Mouse (Mus musculus): ENCODE data around the gene Mroh3. TPM values are rescaled to one million over a fixed set of nuclear protein-coding genes. Genes with fewer than 3 reads are reported as not detected.

Mroh3 gene
- total and polyA plus RNA-seq, 2 experiments from 2014 or later, result not detected

- Histone ChIP-seq H3K4me2 (ENCODE audit: low read depth) (no peak overlapping the region), H3K9me3 (ENCODE audit: low read length) (no peaks in the 10 kb centered on the region), H3K27me3 (ENCODE audit: insufficient read depth, low read length) (0 out of 2 replicates have a peak, but pooled peaks cover 4% of the 10 kb centered on the region), H3K4me3 (ENCODE audit: low read depth, low read length) (no peak overlapping the region), H3K4me1 (ENCODE audit: insufficient read depth) (no peaks in the 10 kb centered on the region), H3K27ac (ENCODE audit: low read depth, low read length) (no peak overlapping the region), H3K9ac (no peak overlapping the region), H3K36me3 (ENCODE audit: insufficient read depth) (no peaks in the 10 kb centered on the region)
- DNase-seq (no peak), ATAC-seq (no peak)
- 86% methylated on average over 10 of the region's 10 CpGs for WGBS
- no peak for TF ChIP-seq CTCF (IDR thresholded peaks at IDR 0.05; ENCODE audit: low read depth)
Measured at GRCm38 (mm10) chr1:136254503-136255065, 42.0 kb upstream of the Mroh3 start.

- Histone ChIP-seq H3K27ac (ENCODE audit: low read depth, low read length) (no peak overlapping the region), H3K27me3 (ENCODE audit: insufficient read depth, low read length) (no peaks in the 10 kb centered on the region), H3K9ac (no peak overlapping the region), H3K36me3 (ENCODE audit: insufficient read depth) (no peaks in the 10 kb centered on the region), H3K4me1 (ENCODE audit: insufficient read depth) (no peaks in the 10 kb centered on the region), H3K4me3 (ENCODE audit: low read depth, low read length) (no peak overlapping the region), H3K4me2 (ENCODE audit: low read depth) (no peak overlapping the region), H3K9me3 (ENCODE audit: low read length) (no peaks in the 10 kb centered on the region)
- ATAC-seq (no peak), DNase-seq (no peak)
- TF ChIP-seq CTCF (IDR thresholded peaks at IDR 0.05; ENCODE audit: low read depth), result no peak
- WGBS, result 45% methylated on average over 2 of the region's 2 CpGs
Measured at GRCm38 (mm10) chr1:136253472-136253871, 40.8 kb upstream of the Mroh3 start.

DNA sequence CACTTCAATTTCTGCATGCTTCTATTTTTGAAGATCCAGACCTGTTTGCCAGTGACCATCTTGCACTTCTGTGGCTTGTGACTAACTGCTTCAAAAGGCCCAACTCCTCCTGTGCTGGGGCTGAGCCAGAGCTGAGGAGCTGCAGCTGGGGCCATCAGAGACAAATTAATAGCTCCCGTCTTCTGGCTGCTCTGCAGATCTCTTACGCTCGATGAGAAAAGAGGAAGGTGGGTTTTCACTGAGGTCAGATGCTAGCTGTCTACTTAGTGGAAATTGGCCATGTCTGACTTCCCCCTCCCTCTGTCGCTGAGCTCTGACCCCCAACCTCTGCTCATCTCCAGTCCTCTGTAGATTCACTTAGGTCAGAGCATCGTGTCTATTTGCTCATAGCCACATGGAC is 37.0 kb upstream of the Mroh3 start:
- Histone ChIP-seq H3K4me2 (ENCODE audit: low read depth) (no peak overlapping the region), H3K4me3 (ENCODE audit: low read depth, low read length) (no peak overlapping the region), H3K27me3 (ENCODE audit: insufficient read depth, low read length) (no peaks in the 10 kb centered on the region), H3K9me3 (ENCODE audit: low read length) (no peaks in the 10 kb centered on the region), H3K9ac (no peak overlapping the region), H3K27ac (ENCODE audit: low read depth, low read length) (no peak overlapping the region), H3K4me1 (ENCODE audit: insufficient read depth) (no peaks in the 10 kb centered on the region), H3K36me3 (ENCODE audit: insufficient read depth) (no peaks in the 10 kb centered on the region)
- TF ChIP-seq CTCF (IDR thresholded peaks at IDR 0.05; ENCODE audit: low read depth), result no peak
- 66% methylated on average over 5 of the region's 5 CpGs for WGBS
- no peak for DNase-seq
- ATAC-seq, result no peak

GRCm38 (mm10) chr1:136247393-136247792 is 34.8 kb upstream of the Mroh3 start:
- no peak for ATAC-seq
- Histone ChIP-seq H3K36me3 (ENCODE audit: insufficient read depth) (no peaks in the 10 kb centered on the region), H3K4me3 (ENCODE audit: low read depth, low read length) (no peak overlapping the region), H3K4me2 (ENCODE audit: low read depth) (no peak overlapping the region), H3K27ac (ENCODE audit: low read depth, low read length) (no peak overlapping the region), H3K9ac (no peak overlapping the region), H3K4me1 (ENCODE audit: insufficient read depth) (no peaks in the 10 kb centered on the region), H3K9me3 (ENCODE audit: low read length) (no peaks in the 10 kb centered on the region), H3K27me3 (ENCODE audit: insufficient read depth, low read length) (no peaks in the 10 kb centered on the region)
- DNase-seq, result no peak
- 91% methylated on average over 5 of the region's 5 CpGs for WGBS
- TF ChIP-seq CTCF (IDR thresholded peaks at IDR 0.05; ENCODE audit: low read depth), result no peak

GRCm38 (mm10) chr1:136244469-136244868 is 31.8 kb upstream of the Mroh3 start:
- Histone ChIP-seq H3K27me3 (ENCODE audit: insufficient read depth, low read length) (no peaks in the 10 kb centered on the region), H3K36me3 (ENCODE audit: insufficient read depth) (no peaks in the 10 kb centered on the region), H3K27ac (ENCODE audit: low read depth, low read length) (no peak overlapping the region), H3K4me1 (ENCODE audit: insufficient read depth) (no peaks in the 10 kb centered on the region), H3K9me3 (ENCODE audit: low read length) (no peaks in the 10 kb centered on the region), H3K4me3 (ENCODE audit: low read depth, low read length) (no peak overlapping the region), H3K4me2 (ENCODE audit: low read depth) (no peak overlapping the region), H3K9ac (no peak overlapping the region)
- WGBS, result 82% methylated on average over 5 of the region's 5 CpGs
- DNase-seq, result no peak
- TF ChIP-seq CTCF (IDR thresholded peaks at IDR 0.05; ENCODE audit: low read depth), result no peak
- no peak for ATAC-seq

DNA sequence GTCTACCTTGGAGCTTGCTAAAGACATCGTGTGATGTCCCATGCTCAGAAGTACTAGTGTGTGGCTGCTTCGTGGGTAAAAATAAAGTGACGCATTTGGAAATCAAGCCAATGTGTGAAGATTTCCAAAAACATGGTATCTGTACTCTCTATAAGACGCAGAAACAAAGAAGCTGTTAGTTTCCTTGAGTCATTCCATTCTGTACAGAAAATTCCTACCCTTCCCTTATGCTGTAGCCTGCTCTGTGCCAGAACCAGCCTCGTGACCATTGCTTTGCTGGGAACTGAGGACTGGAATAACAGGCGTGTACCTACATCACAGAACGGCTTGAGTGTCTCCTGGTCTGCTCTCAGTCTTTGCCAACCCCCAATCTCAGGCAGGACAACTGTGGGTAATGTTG is 29.2 kb upstream of the Mroh3 start:
- ATAC-seq, result no peak
- no peaks in the 10 kb centered on the region for H3K27me3 ChIP-seq (ENCODE audit: insufficient read depth, low read length)
- no peak for TF ChIP-seq CTCF (IDR thresholded peaks at IDR 0.05; ENCODE audit: low read depth)
- no peak overlapping the region for H3K4me3 ChIP-seq (ENCODE audit: low read depth, low read length)
- no peak overlapping the region for H3K27ac ChIP-seq (ENCODE audit: low read depth, low read length)
- DNase-seq, result no peak
- no peaks in the 10 kb centered on the region for H3K4me1 ChIP-seq (ENCODE audit: insufficient read depth)
- no peak overlapping the region for H3K4me2 ChIP-seq (ENCODE audit: low read depth)
- H3K9me3 ChIP-seq (ENCODE audit: low read length), result no peaks in the 10 kb centered on the region
- no peak overlapping the region for H3K9ac ChIP-seq
- 83% methylated on average over 7 of the region's 7 CpGs for WGBS
- no peaks in the 10 kb centered on the region for H3K36me3 ChIP-seq (ENCODE audit: insufficient read depth)

- Histone ChIP-seq H3K27ac (ENCODE audit: low read depth, low read length) (no peak overlapping the region), H3K4me2 (ENCODE audit: low read depth) (no peak overlapping the region), H3K4me3 (ENCODE audit: low read depth, low read length) (no peak overlapping the region), H3K27me3 (ENCODE audit: insufficient read depth, low read length) (no peaks in the 10 kb centered on the region), H3K9me3 (ENCODE audit: low read length) (no peaks in the 10 kb centered on the region), H3K4me1 (ENCODE audit: insufficient read depth) (no peaks in the 10 kb centered on the region), H3K36me3 (ENCODE audit: insufficient read depth) (no peaks in the 10 kb centered on the region), H3K9ac (no peak overlapping the region)
- DNase-seq, result no peak
- 90% methylated on average over 4 of the region's 4 CpGs for WGBS
- no peak for ATAC-seq
- no peak for TF ChIP-seq CTCF (IDR thresholded peaks at IDR 0.05; ENCODE audit: low read depth)
Measured at GRCm38 (mm10) chr1:136238495-136238894, 25.9 kb upstream of the Mroh3 start.

All from forebrain, postnatal 0 days (tissue).